ENCODE assay signal across 12 mouse cellular contexts in genomic region chr7:96414290-96415055, GRCm38 (mm10).
DNase-seq lines count a peak whose midpoint lies in the region; ATAC-seq and TF ChIP-seq lines count a peak whose summit lies in the region.
"Had no signal": no experiment of that assay in that cellular context is flagged by ENCODE, and none has a peak within 500 bp of the region (broad histone marks: within the 10 kb centered on the region; RNA-seq: fewer than 3 reads in every experiment).

No protein-coding gene starts in this region.

- no peak overlapping the region for H3K9ac ChIP-seq in heart, postnatal 0 days (replicated peaks; ENCODE audit: low read depth, low read length)
- no peak overlapping the region for H3K9ac ChIP-seq in midbrain, embryonic 15.5 days
- no peak overlapping the region for H3K9ac ChIP-seq in midbrain, embryonic 16.5 days (ENCODE audit: low read depth, low read length)
- H3K9ac ChIP-seq in neural tube, embryonic 15.5 days (replicated peaks), result no peak overlapping the region

- TF ChIP-seq EP300 in heart, postnatal 0 days (IDR thresholded peaks at IDR 0.05; ENCODE audit: low read depth), result no peak

- no peak for TF ChIP-seq CTCF in heart, postnatal 0 days (IDR thresholded peaks at IDR 0.05; ENCODE audit: low read depth)

- 0 out of 2 replicates have a peak, but pooled peaks cover 11% of the 10 kb centered on the region for H3K27me3 ChIP-seq in heart, postnatal 0 days (ENCODE audit: control insufficient read depth, insufficient read depth, low read length)
- no peaks in the 10 kb centered on the region for H3K27me3 ChIP-seq in midbrain, embryonic 15.5 days (replicated peaks)
- H3K27me3 ChIP-seq in midbrain, embryonic 16.5 days (ENCODE audit: control insufficient read depth, insufficient read depth, low read depth, low read length), result no peaks in the 10 kb centered on the region
- H3K27me3 ChIP-seq in neural tube, embryonic 15.5 days (replicated peaks), result no peaks in the 10 kb centered on the region

- 0 out of 2 replicates have a peak, but pooled peaks have one; percentile 21 for ATAC-seq in cerebellum, adult (ENCODE audit: insufficient number of reproducible peaks, low FRiP score, low TSS enrichment)
- 0 out of 2 replicates have a peak, but pooled peaks have one; percentile 51 for ATAC-seq in heart, postnatal 0 days (ENCODE audit: insufficient read depth, low read depth)
- ATAC-seq in midbrain, embryonic 15.5 days (replicated peaks), result 0 out of 2 replicates have a peak, but pooled peaks have one; percentile 18
- ATAC-seq in midbrain, embryonic 16.5 days, result no peak
- ATAC-seq in neural tube, embryonic 15.5 days (ENCODE audit: low FRiP score), result peak; percentile 72

- no peak for DNase-seq in cerebellum, adult 11 months
- no peak for DNase-seq in heart, postnatal 0 days (ENCODE audit: low spot score)
- no peak for DNase-seq in heart, postnatal 10 days
- DNase-seq in left cerebral cortex, adult 8-10 months (ENCODE audit: low spot score in 2 of 2), result no peak
- DNase-seq: heart, adult 11 months; kidney, adult 8-10 months; liver; right cerebral cortex, postnatal 25 days had no signal

- H3K4me3 ChIP-seq in heart, postnatal 0 days (ENCODE audit: low read depth, low read length), result no peak overlapping the region
- no peak overlapping the region for H3K4me3 ChIP-seq in midbrain, embryonic 15.5 days
- no peak overlapping the region for H3K4me3 ChIP-seq in midbrain, embryonic 16.5 days (ENCODE audit: low read depth, low read length)
- H3K4me3 ChIP-seq in neural tube, embryonic 15.5 days (replicated peaks), result no peak overlapping the region

- no peaks in the 10 kb centered on the region for H3K9me3 ChIP-seq in heart, postnatal 0 days (replicated peaks; ENCODE audit: control insufficient read depth, low read length)
- no peaks in the 10 kb centered on the region for H3K9me3 ChIP-seq in midbrain, embryonic 15.5 days
- no peaks in the 10 kb centered on the region for H3K9me3 ChIP-seq in midbrain, embryonic 16.5 days (replicated peaks; ENCODE audit: control insufficient read depth, low read length, poor library complexity, severe bottlenecking)
- H3K9me3 ChIP-seq in neural tube, embryonic 15.5 days (replicated peaks), result no peaks in the 10 kb centered on the region

- 48% methylated on average over 9 of the region's 9 CpGs for WGBS in heart, postnatal 0 days
- WGBS in midbrain, embryonic 15.5 days, result 47% methylated on average over 9 of the region's 9 CpGs
- 45% methylated on average over 9 of the region's 9 CpGs for WGBS in midbrain, embryonic 16.5 days
- WGBS in neural tube, embryonic 15.5 days, result 32% methylated on average over 9 of the region's 9 CpGs

- H3K36me3 ChIP-seq in heart, postnatal 0 days (replicated peaks; ENCODE audit: control insufficient read depth, insufficient read depth, low read length), result no peaks in the 10 kb centered on the region
- no peaks in the 10 kb centered on the region for H3K36me3 ChIP-seq in midbrain, embryonic 15.5 days (replicated peaks)
- no peaks in the 10 kb centered on the region for H3K36me3 ChIP-seq in midbrain, embryonic 16.5 days (ENCODE audit: control insufficient read depth, insufficient read depth, low read length)
- H3K36me3 ChIP-seq in neural tube, embryonic 15.5 days, result no peaks in the 10 kb centered on the region

- intact Hi-C loops in heart, postnatal 10 days (cut with DNase I), result no loop called here

- H3K4me1 ChIP-seq in heart, postnatal 0 days (ENCODE audit: control insufficient read depth, insufficient read depth), result peaks cover 15% of the 10 kb centered on the region
- H3K4me1 ChIP-seq in midbrain, embryonic 15.5 days, result peaks cover 29% of the 10 kb centered on the region
- peaks cover 12% of the 10 kb centered on the region for H3K4me1 ChIP-seq in midbrain, embryonic 16.5 days (ENCODE audit: control insufficient read depth, insufficient read depth, low read length)
- H3K4me1 ChIP-seq in neural tube, embryonic 15.5 days, result peaks cover 47% of the 10 kb centered on the region

- H3K4me2 ChIP-seq in heart, postnatal 0 days (ENCODE audit: low read depth, low read length), result no peak overlapping the region
- no peak overlapping the region for H3K4me2 ChIP-seq in midbrain, embryonic 15.5 days
- no peak overlapping the region for H3K4me2 ChIP-seq in midbrain, embryonic 16.5 days (ENCODE audit: low read length)
- H3K4me2 ChIP-seq in neural tube, embryonic 15.5 days, result no peak overlapping the region

- H3K27ac ChIP-seq in heart, postnatal 0 days (ENCODE audit: low read depth), result 0 out of 2 replicates have a peak overlapping the region, but pooled peaks have one; percentile 43
- peak overlapping the region; percentile 40; the same call in 1 of the 2 replicates for H3K27ac ChIP-seq in midbrain, embryonic 15.5 days
- H3K27ac ChIP-seq in midbrain, embryonic 16.5 days (ENCODE audit: low read length), result no peak overlapping the region; the same call in 1 of the 2 replicates
- H3K27ac ChIP-seq in neural tube, embryonic 15.5 days (replicated peaks), result peak overlapping the region; percentile 72
